12 mouse cellular contexts compared by ENCODE assay signal in the genomic region with DNA sequence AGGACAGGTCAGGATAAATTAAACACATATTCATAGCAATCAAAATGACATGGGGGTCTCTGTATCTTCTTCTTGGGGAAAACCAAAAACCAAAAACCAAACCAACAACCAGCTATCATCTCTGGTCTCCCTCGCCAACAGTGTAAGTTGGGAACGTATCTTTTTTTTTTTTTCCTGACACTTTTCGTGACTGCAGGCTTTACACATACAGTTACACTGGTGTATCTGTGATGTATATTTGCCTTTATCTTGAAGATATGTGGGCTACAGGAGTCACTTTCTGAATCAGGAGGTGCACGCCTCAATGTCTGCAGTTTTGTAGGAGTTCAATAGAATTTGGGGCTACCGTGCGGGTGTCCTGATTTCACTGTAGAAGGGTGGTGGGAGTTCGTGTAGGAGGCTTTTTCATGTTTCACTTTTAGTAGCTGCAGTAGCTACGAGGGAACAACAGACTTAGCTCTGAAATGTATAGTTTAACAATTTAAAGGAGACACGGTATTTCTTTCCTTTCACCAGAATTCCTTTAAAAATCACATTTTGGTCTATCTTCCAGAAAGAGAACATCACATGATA. TPM values are rescaled to one million over a fixed set of nuclear protein-coding genes. Genes with fewer than 3 reads are reported as not detected.
DNase-seq lines count a peak whose midpoint lies in the region; ATAC-seq and TF ChIP-seq lines count a peak whose summit lies in the region.
"Had no signal": no experiment of that assay in that cellular context is flagged by ENCODE, and none has a peak within 500 bp of the region (broad histone marks: within the 10 kb centered on the region; RNA-seq: fewer than 3 reads in every experiment).

No protein-coding gene starts in this region.

- peak overlapping the region; percentile 62 for H3K9ac ChIP-seq in MEL (ENCODE audit: control insufficient read depth, low read depth, low read length, poor library complexity, severe bottlenecking)
- peak overlapping the region; percentile 51; the same call in 1 of the 2 replicates for H3K9ac ChIP-seq in liver, embryonic 14.5 days (replicated peaks)
- no peak overlapping the region for H3K9ac ChIP-seq in neural tube, embryonic 15.5 days (replicated peaks)
- H3K9ac ChIP-seq: forebrain, postnatal 0 days had no signal

- no peak for ATAC-seq in liver, embryonic 14.5 days (ENCODE audit: insufficient read depth)
- no peak for ATAC-seq in neural tube, embryonic 15.5 days (ENCODE audit: low FRiP score)
- ATAC-seq: forebrain, postnatal 0 days had no signal

- no peak for TF ChIP-seq EP300 in MEL (IDR thresholded peaks at IDR 0.05; ENCODE audit: low read depth in 1 of 2, low read length in 2 of 2)
- TF ChIP-seq EP300 in liver, embryonic 14.5 days (IDR thresholded peaks at IDR 0.05; ENCODE audit: low read depth): no peak

- peaks cover 0 to 17% of the 10 kb centered on the region in 2 experiments; a peak in 2 of 4 replicates for H3K36me3 ChIP-seq in MEL (ENCODE audit: control insufficient read depth in 1 of 2, insufficient read depth in 2 of 2, low read length in 2 of 2)
- H3K36me3 ChIP-seq in liver, embryonic 14.5 days (replicated peaks; ENCODE audit: control insufficient read depth, insufficient read depth, low read depth): no peaks in the 10 kb centered on the region
- no peaks in the 10 kb centered on the region for H3K36me3 ChIP-seq in neural tube, embryonic 15.5 days
- H3K36me3 ChIP-seq: G1E had no signal

- peaks cover 0 to 7% of the 10 kb centered on the region in 2 experiments; a peak in 2 of 4 replicates for H3K4me1 ChIP-seq in MEL (ENCODE audit: control insufficient read depth in 1 of 2, insufficient read depth in 2 of 2, low read length in 2 of 2)
- H3K4me1 ChIP-seq in liver, embryonic 14.5 days (replicated peaks; ENCODE audit: control insufficient read depth in 2 of 2, insufficient read depth in 2 of 2, low read length in 1 of 2): peaks cover 0 to 8% of the 10 kb centered on the region in 2 experiments; a peak in 3 of 4 replicates
- no peaks in the 10 kb centered on the region for H3K4me1 ChIP-seq in neural tube, embryonic 15.5 days

- DNase-seq in left cerebral cortex, adult 2 months (ENCODE audit: extremely low spot score in 1 of 2, low spot score in 2 of 2): no peak
- no peak for DNase-seq in left cerebral cortex, postnatal 10 days (ENCODE audit: extremely low spot score in 1 of 2, low spot score in 2 of 2)
- DNase-seq in CD4-positive, CD25-positive, alpha-beta regulatory T cell, adult 2 months (ENCODE audit: low read depth, low spot score): peak; percentile 44
- DNase-seq in MEL (ENCODE audit: low read depth, low spot score): peak; percentile 37
- no peak for DNase-seq in liver, embryonic 14.5 days (ENCODE audit: low read depth in 3 of 3, low spot score in 3 of 3)
- DNase-seq in natural killer cell, adult 2 months (ENCODE audit: low spot score in 2 of 2): no peak
- DNase-seq: cerebellum, adult 9-11 months; forebrain, postnatal 0 days; kidney, postnatal 10 days; layer of hippocampus, postnatal 36 days had no signal

- H3K27me3 ChIP-seq in MEL (ENCODE audit: control insufficient read depth in 1 of 2, insufficient read depth in 2 of 2, low read length in 2 of 2): no peaks in the 10 kb centered on the region
- H3K27me3 ChIP-seq in liver, embryonic 14.5 days (ENCODE audit: control insufficient read depth, insufficient read depth, low read length): no peaks in the 10 kb centered on the region
- H3K27me3 ChIP-seq in neural tube, embryonic 15.5 days (replicated peaks): no peaks in the 10 kb centered on the region

- H3K4me3 ChIP-seq in left cerebral cortex, adult 2 months: peak overlapping the region; percentile 4
- H3K4me3 ChIP-seq in MEL (ENCODE audit: control insufficient read depth in 1 of 2, insufficient read depth in 1 of 2, low read depth in 2 of 2, low read length in 2 of 2): peak overlapping the region; percentile 63 to 67
- H3K4me3 ChIP-seq in liver, embryonic 14.5 days (ENCODE audit: insufficient read depth in 1 of 2, low read depth in 2 of 2, low read length in 2 of 2): peak overlapping the region; percentile 53 to 62
- no peak overlapping the region for H3K4me3 ChIP-seq in neural tube, embryonic 15.5 days (replicated peaks)

- 20% methylated on average over 9 of the region's 9 CpGs for WGBS in liver, embryonic 14.5 days (ENCODE audit: insufficient replicate concordance)
- WGBS in neural tube, embryonic 15.5 days: 89% methylated on average over 9 of the region's 9 CpGs

- intact Hi-C loops in left cerebral cortex, adult 2 months (cut with DNase I): loop anchor here (2.0 to 10.0 kb wide), 3 partner anchors 256 to 358 kb away; a partner anchor contains a TSS
- intact Hi-C loops in left cerebral cortex, postnatal 10 days (cut with DNase I): loop anchor here (5.0 kb wide), 1 partner anchor 326 kb away; a partner anchor contains a TSS

- peak overlapping the region; percentile 74 for H3K4me2 ChIP-seq in liver, embryonic 14.5 days (ENCODE audit: low read depth)
- no peak overlapping the region for H3K4me2 ChIP-seq in neural tube, embryonic 15.5 days

- no peak for TF ChIP-seq CTCF in left cerebral cortex, adult 2 months (IDR thresholded peaks at IDR 0.05)
- no peak for TF ChIP-seq CTCF in MEL (IDR thresholded peaks at IDR 0.05 in 2 of 3, conservative IDR thresholded peaks at IDR 0.05 in 1 of 3; ENCODE audit: control insufficient read depth in 1 of 3, insufficient read depth in 1 of 3, low read depth in 2 of 3, low read length in 3 of 3, poor library complexity in 1 of 3, severe bottlenecking in 1 of 3)
- TF ChIP-seq CTCF in liver, embryonic 14.5 days (IDR thresholded peaks at IDR 0.05; ENCODE audit: low read depth): no peak

- H3K9me3 ChIP-seq in MEL (replicated peaks; ENCODE audit: insufficient read depth, low read length): no peaks in the 10 kb centered on the region
- H3K9me3 ChIP-seq in liver, embryonic 14.5 days (ENCODE audit: control insufficient read depth, low read length): no peaks in the 10 kb centered on the region
- no peaks in the 10 kb centered on the region for H3K9me3 ChIP-seq in neural tube, embryonic 15.5 days (replicated peaks)
- H3K9me3 ChIP-seq: G1E had no signal

- no peaks in the 10 kb centered on the region for H3K79me2 ChIP-seq in MEL (ENCODE audit: control insufficient read depth, insufficient read depth, low read length, poor library complexity)

- TF ChIP-seq POLR2A in MEL (IDR thresholded peaks at IDR 0.05; ENCODE audit: control insufficient read depth in 1 of 2, insufficient read depth in 1 of 2, low read depth in 1 of 2, low read length in 2 of 2, poor library complexity in 1 of 2): no peak

- TF ChIP-seq RAD21 in MEL (IDR thresholded peaks at IDR 0.05; ENCODE audit: low read depth, low read length): no peak

- H3K27ac ChIP-seq in left cerebral cortex, adult 2 months: peak overlapping the region; percentile 47
- H3K27ac ChIP-seq in MEL (ENCODE audit: control insufficient read depth, low read depth, low read length): peak overlapping the region; percentile 64
- H3K27ac ChIP-seq in liver, embryonic 14.5 days: no peak overlapping the region
- no peak overlapping the region for H3K27ac ChIP-seq in neural tube, embryonic 15.5 days (replicated peaks)

TF ChIP-seq in MEL, 35 proteins besides CTCF, POLR2A, EP300 and RAD21:
- TF ChIP-seq TCF12 (IDR thresholded peaks at IDR 0.05; ENCODE audit: low read depth, low read length): no peak
- no peak for TF ChIP-seq NRF1 (IDR thresholded peaks at IDR 0.05; ENCODE audit: insufficient read depth, low read depth, low read length, poor library complexity, severe bottlenecking)
- TF ChIP-seq ZNF384 (IDR thresholded peaks at IDR 0.05; ENCODE audit: low read depth, low read length): peak; percentile 73

RNA-seq across cellular contexts. Expression of a gene that starts 0.9 kb away (rescaled TPM):
- 1 to 10 TPM; 1.0 to 1.1 TPM for total RNA-seq in left cerebral cortex, adult 2 months (2021)
- under 1 TPM; 0.21 to 0.55 TPM for total RNA-seq in left cerebral cortex, postnatal 10 days (2021)
- total RNA-seq in MEL (2012; rRNA removed): 1.4 and 2.0 TPM in 2 replicates
- polyA plus RNA-seq in MEL (2012; ENCODE audit: insufficient read depth in 1 of 2, insufficient read length in 2 of 2, low read depth in 1 of 2, low replicate concordance in 2 of 2, missing spikeins in 1 of 2): 1 to 10 TPM in 1 of 2 experiments, not detected in 1; 1.6 TPM
- 1.2 and 2.1 TPM in 2 replicates for polyA plus RNA-seq in liver, embryonic 14.5 days (2012; rRNA removed)
- polyA plus RNA-seq in liver, embryonic 14.5 days (2014; fragmentation: Nextera tagmentation; extraction: Ambion mirVana): 3.1 and 3.4 TPM in 2 replicates
- polyA plus RNA-seq in neural tube, embryonic 15.5 days (2015; fragmentation: Nextera tagmentation; extraction: Ambion mirVana): 0.59 and 0.66 TPM in 2 replicates

RNA-seq across cellular contexts. Expression of a gene that starts 20.2 kb away (rescaled TPM):
- 10 to 100 TPM; 24.4 to 25.7 TPM for total RNA-seq in left cerebral cortex, adult 2 months (2021)
- total RNA-seq in left cerebral cortex, postnatal 10 days (2021): 10 to 100 TPM; 25.6 to 25.9 TPM
- total RNA-seq in MEL (2012; rRNA removed): 10.1 and 14.4 TPM in 2 replicates
- polyA plus RNA-seq in MEL (2012; ENCODE audit: insufficient read depth in 1 of 2, insufficient read length in 2 of 2, low read depth in 1 of 2, low replicate concordance in 2 of 2, missing spikeins in 1 of 2): 10 to 100 TPM in 1 of 2 experiments, not detected in 1; 10.7 TPM
- polyA plus RNA-seq in liver, embryonic 14.5 days (2012; rRNA removed): 2.6 and 4.1 TPM in 2 replicates
- 16.3 and 20.2 TPM in 2 replicates for polyA plus RNA-seq in liver, embryonic 14.5 days (2014; fragmentation: Nextera tagmentation; extraction: Ambion mirVana)
- polyA plus RNA-seq in neural tube, embryonic 15.5 days (2015; fragmentation: Nextera tagmentation; extraction: Ambion mirVana): 35.3 and 36.1 TPM in 2 replicates

RNA-seq across cellular contexts. Expression of a gene that starts 42.3 kb away (rescaled TPM):
- total RNA-seq in left cerebral cortex, adult 2 months (2021): 1 to 10 TPM; 4.8 to 5.0 TPM
- 1 to 10 TPM; 4.4 to 5.7 TPM for total RNA-seq in left cerebral cortex, postnatal 10 days (2021)
- total RNA-seq in MEL (2012; rRNA removed): 8.8 and 9.0 TPM in 2 replicates
- polyA plus RNA-seq in MEL (2012; ENCODE audit: insufficient read depth in 1 of 2, insufficient read length in 2 of 2, low read depth in 1 of 2, low replicate concordance in 2 of 2, missing spikeins in 1 of 2): 10 to 100 TPM in 1 of 2 experiments, not detected in 1; 20.8 TPM
- polyA plus RNA-seq in liver, embryonic 14.5 days (2012; rRNA removed): 2.2 and 3.9 TPM in 2 replicates
- polyA plus RNA-seq in liver, embryonic 14.5 days (2014; fragmentation: Nextera tagmentation; extraction: Ambion mirVana): 2.4 and 2.8 TPM in 2 replicates
- 3.4 and 4.5 TPM in 2 replicates for polyA plus RNA-seq in neural tube, embryonic 15.5 days (2015; fragmentation: Nextera tagmentation; extraction: Ambion mirVana)

RNA-seq across cellular contexts. Expression of a gene that starts 45.1 kb away (rescaled TPM):
- total RNA-seq in left cerebral cortex, adult 2 months (2021): under 1 TPM; 0.23 to 0.32 TPM
- not detected for total RNA-seq in left cerebral cortex, postnatal 10 days (2021)
- 0.82 and 1.1 TPM in 2 replicates for total RNA-seq in MEL (2012; rRNA removed)
- 1 to 10 TPM in 1 of 2 experiments, not detected in 1; 1.6 TPM for polyA plus RNA-seq in MEL (2012; ENCODE audit: insufficient read depth in 1 of 2, insufficient read length in 2 of 2, low read depth in 1 of 2, low replicate concordance in 2 of 2, missing spikeins in 1 of 2)
- polyA plus RNA-seq in liver, embryonic 14.5 days (2012; rRNA removed): 0.25 and 0.50 TPM in 2 replicates
- 0.52 and 0.53 TPM in 2 replicates for polyA plus RNA-seq in liver, embryonic 14.5 days (2014; fragmentation: Nextera tagmentation; extraction: Ambion mirVana)
- 0.24 TPM in 1 of 2 replicates, not detected in the other for polyA plus RNA-seq in neural tube, embryonic 15.5 days (2015; fragmentation: Nextera tagmentation; extraction: Ambion mirVana)
- total RNA-seq: forebrain, postnatal 0 days; layer of hippocampus, postnatal 36 days had no signal

Comparison
In these comparisons a context has a peak if more than half of its experiments do, and no peak if none do; other contexts are left out.
1. DNase-seq: peak in CD4-positive, CD25-positive, alpha-beta regulatory T cell, adult 2 months (single experiment) and MEL (single experiment); none in left cerebral cortex, adult 2 months (0 of 2), left cerebral cortex, postnatal 10 days (0 of 2), liver, embryonic 14.5 days (0 of 3) and natural killer cell, adult 2 months (0 of 2).
2. H3K27ac ChIP-seq: peak in left cerebral cortex, adult 2 months (single experiment) and MEL (single experiment); none in liver, embryonic 14.5 days (single experiment) and neural tube, embryonic 15.5 days (single experiment).